Mouse (Mus musculus): ENCODE measurements around the gene Ccdc92.

The Ccdc92 gene

DNA sequence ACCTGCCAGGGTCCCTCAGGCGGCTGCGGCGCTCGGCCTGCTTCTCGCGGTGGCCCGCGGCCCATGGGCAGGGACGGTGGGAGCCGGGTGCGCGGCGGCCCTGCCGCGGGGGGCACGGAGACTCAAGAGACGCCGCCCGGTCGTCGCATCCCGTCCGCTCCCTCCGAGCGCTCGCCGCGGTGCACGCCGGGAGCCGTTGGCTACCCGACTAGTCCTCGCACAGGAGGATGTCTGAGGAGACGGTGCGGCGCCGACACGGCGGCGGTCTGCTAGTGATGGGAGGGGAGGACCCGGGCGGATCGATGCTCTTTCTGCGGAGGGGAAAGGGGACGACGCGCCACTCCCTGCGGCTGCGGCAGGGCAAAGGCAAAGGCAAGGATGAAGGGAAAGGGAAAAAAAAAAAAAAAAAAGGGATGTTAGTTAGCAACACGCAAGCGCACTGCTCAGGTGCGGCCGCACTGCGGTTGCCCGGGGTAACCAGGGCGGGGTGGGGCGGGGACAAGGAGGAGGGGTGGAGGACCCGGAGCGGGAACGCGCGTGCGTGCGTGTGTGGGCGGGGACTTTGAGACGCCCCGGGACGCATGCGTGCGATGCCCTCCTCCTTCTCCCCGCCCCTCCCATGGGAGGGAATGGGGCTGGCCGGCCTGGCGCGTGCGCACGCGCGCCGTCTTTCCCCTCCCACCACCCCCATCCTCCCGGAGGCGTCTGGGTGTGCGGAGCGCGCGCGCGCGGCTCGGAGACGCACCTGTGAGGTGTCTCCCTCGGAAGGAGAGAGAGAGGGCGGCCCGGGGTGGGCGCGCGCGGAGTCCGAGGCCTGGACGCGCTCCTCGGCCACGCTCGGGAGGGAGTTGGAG is at the start of gene Ccdc92, which contains the start of gene Zfp664:
TSS of gene Ccdc92 (minus strand) at position 412 of the 854 bp plus-strand sequence.
TSS of gene Zfp664 (plus strand) at position 679 of the 854 bp plus-strand sequence.
- DNase-seq (ENCODE audit: low spot score in 2 of 2) = peak; percentile 92 to 97

GRCm38 (mm10) chr5:124908860-124909259 is 46.6 kb upstream of the Ccdc92 start:
- peak; percentile 72 to 88 for DNase-seq (ENCODE audit: low spot score in 2 of 2)

DNA sequence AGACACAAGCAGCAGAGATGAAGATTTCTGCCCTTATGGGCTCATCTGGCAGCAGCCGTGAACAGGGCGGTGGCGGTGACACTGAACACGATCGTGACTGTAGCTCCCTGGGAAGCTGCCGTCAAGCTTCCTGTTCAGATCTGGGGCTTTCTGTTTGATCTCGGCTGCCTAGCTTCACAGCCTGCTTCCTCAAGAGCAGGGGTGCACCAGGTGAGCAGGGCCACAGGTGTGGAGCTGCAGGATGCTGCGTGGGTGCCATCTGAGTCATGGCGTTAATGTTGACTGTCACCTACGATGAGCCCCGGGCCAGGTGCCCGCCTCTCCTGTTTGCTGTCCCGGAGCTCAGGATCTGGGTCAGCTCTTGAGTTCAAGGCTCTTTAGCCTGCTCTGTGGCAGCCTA is 44.7 kb upstream of the Ccdc92 start:
- DNase-seq (ENCODE audit: low spot score in 2 of 2) = no peak

- no peak for DNase-seq (ENCODE audit: low spot score in 2 of 2)
These were observed 41.6 kb upstream of the Ccdc92 start for GRCm38 (mm10) chr5:124903852-124904251.

DNA sequence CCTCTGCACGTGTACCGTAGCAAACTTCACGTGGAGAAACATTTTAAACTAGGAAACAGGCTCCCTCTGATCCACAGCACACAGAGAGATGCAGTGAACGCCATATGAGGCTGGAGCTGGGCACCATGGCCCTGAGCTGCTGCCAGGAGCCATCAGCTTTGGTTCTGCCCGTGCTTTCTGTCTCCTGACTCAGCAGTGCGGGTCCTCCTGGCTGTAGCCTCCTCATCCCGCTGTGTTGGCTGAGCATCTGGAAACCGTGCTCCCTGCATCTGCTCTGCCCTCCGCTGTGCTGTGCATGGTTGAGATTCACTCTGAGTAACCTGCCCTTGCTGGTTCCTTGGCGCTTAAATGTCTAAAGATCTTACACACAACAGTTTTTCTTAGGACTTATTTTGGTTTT is 40.0 kb upstream of the Ccdc92 start:
- DNase-seq (ENCODE audit: low spot score in 2 of 2) = peak in 1 of 2 experiments; percentile 58

DNA sequence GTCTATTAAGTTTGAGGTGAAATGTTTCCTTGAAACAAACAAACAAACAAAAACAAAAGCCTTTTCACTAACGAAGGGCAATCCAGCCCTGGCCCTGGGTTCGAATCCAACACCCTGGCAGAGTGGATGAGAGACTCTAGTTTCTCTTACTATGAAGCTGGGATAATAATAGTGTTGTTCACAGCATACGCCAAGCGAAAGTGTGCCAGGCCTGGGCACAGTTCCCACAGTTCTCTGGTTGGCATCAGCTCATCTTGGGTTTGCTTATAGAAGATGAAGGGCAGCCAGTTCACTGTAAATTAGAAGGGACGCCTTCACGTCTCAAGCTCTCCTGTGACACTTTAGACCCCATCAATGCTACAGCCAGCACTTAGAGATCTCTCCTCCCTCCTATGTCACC is 39.5 kb upstream of the Ccdc92 start:
- peak; percentile 44 to 78 for DNase-seq (ENCODE audit: low spot score in 2 of 2)

GRCm38 (mm10) chr5:124900738-124901490 is 38.7 kb upstream of the Ccdc92 start:
- no peak for DNase-seq (ENCODE audit: low spot score in 2 of 2)

- DNase-seq (ENCODE audit: low spot score in 2 of 2) = peak; percentile 88 to 93
These were observed 37.9 kb upstream of the Ccdc92 start for GRCm38 (mm10) chr5:124899945-124900631.

- no peak for DNase-seq (ENCODE audit: low spot score in 2 of 2)
These were observed 33.9 kb upstream of the Ccdc92 start for GRCm38 (mm10) chr5:124896135-124896534.

- DNase-seq (ENCODE audit: low spot score in 2 of 2) = no peak
These were observed 29.7 kb upstream of the Ccdc92 start for GRCm38 (mm10) chr5:124891921-124892370.

DNA sequence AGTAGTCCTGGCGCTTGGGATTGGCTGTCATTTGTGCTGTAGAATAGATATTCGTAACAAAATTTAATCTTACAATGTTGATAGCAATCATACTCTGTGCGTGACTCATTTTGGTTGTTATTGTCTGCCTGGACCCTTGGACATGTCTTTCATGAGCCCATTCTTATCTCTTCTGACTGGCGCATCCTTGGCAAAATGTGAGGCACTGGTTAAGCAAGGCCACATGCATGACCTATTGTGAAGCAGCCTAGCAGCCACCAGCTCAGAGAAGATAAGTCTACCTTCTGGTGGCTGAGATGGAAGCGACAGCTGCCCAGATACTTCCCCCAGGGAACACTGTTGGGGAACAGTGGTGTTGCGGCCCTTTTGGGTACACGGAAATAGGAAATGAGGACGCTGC is 26.4 kb upstream of the Ccdc92 start:
- no peak for DNase-seq (ENCODE audit: low spot score in 2 of 2)

DNA sequence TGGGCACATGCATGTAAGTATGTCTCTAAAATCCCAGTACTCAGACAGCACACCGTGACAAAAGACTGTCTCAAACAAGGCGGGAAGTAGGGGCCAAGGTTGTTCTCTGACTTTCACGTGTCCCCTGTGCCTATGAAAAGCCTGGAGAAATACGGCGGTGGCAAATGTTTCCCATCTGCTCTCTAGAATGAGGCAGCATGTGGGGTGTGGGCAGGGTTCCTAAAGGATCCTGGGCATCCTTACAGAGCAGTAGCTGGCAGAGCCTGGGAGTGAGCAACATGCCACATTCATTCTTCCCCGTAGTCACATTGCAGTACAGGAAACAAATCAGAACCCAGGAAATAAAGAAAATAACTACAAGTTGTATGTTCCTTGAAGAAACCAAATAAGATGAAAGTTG is 21.7 kb upstream of the Ccdc92 start:
- no peak for DNase-seq (ENCODE audit: low spot score in 2 of 2)

DNA sequence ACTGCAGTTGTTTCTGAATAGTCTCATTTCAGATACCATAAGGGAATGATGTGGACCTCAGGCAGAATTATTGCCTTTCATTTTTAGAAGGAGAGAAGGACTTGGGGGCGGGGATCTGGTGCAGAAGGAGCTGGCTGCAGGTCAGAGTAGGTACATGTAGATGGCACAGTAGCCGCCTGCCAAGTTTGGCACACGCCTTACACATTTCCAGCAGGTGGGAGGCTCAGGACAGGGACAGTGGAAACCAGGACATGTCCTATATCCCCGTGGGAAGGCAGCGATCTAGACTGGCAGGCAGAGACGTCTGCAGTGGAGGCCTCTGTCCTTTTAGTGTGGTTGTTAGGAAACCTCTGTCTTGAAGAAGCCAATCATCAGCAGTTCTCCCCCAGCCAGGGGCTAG is 17.6 kb upstream of the Ccdc92 start:
- DNase-seq (ENCODE audit: low spot score in 2 of 2) = no peak

DNA sequence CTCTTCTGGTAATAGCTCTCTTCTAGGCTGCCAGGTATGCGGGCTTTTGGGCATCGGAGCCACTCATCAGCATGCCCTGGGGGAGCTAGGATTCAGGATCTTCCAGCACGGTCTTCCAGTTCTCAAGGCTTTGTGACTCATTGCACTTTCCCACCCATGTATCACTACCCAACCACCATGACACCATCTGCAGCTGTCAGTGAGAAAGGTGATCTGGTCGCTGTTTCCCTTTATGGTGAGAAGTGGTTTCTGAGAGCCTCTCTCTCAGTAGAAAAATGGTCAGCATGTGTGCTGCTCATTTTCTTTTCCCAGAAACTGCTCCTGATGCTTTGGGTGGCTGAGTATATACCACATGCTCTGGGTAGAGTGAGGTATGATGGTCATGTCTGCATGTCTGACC is 17.0 kb upstream of the Ccdc92 start:
- no peak for DNase-seq (ENCODE audit: low spot score in 2 of 2)

DNA sequence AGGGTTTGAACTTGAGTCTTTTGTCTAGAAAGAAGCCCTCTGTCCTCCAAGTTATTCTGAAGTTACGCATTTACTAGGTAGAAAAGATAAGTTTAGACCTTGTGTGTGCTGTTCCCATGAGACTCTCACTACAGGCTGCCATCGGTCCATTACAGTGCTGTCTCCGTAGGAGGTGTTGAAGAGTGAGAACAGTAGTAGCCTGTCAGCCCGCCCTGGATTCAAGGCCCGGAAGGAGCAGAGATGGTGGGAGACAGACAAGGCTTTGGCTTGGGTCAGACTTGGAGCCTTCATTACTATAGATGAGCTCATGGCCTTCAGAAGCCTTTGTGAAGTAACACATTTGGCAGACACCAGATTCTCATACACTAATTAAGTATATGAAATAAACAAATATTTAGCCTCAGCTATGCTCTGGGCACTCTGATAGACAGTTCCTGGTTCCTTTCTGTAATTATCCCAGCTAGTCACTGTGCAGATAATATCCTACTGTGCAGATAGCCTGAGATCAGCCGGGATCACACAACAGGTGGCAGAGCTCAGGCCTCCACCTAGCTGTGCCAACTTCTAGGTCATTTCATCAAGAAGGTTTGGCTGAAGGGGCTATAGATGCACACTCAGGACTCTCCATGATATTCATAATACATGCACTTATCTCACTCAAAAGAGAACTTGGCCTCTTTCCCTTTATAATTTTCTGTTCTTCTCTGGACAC is 11.8 kb upstream of the Ccdc92 start:
- DNase-seq (ENCODE audit: low spot score in 2 of 2) = no peak

- DNase-seq (ENCODE audit: low spot score in 2 of 2) = no peak
These were observed 10.9 kb upstream of the Ccdc92 start for GRCm38 (mm10) chr5:124873096-124873495.

DNA sequence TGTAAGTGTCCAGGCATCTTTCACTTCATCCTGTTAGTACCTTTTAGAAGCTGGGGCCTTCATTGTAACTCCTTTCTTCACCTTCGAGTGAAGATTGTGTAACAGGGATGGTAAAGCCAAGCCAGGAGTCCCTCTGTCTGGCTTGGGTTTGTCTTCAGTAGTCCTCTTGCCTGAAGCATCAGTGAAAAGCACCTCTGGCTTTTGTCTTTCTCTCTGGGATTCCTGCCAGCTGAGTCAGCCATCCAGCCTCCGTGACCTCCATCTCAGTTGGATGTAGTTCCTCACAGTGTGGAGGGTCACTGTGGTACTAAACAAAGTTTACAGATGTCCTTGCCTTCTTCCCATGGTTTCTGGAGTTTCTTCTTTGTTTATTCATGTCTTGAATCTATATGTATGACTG is 9.8 kb upstream of the Ccdc92 start:
- DNase-seq (ENCODE audit: low spot score in 2 of 2) = no peak

DNA sequence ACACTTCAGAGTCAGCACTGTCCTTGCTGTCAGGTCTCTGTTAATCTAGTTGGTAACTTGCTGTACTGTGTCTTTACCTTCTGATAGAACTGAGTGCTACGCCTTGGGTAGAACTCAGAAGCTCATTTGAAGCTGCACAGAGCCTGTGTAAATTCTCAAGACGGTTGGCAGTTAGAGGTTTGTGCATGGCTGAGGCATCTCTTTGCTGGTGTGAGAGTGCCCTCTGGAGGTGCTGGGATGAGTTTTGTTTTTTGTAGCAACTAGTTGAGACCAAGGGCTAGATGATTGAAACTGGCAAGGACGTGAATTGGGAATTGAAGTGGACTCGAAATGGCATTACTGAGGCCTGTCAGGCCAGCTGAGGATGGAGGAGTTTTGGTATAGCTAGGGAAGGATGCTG is 6.8 kb upstream of the Ccdc92 start:
- DNase-seq (ENCODE audit: low spot score in 2 of 2) = peak; percentile 32 to 67

- peak; percentile 26 to 60 for DNase-seq (ENCODE audit: low spot score in 2 of 2)
These were observed 882 bp upstream of the Ccdc92 start for GRCm38 (mm10) chr5:124862871-124863741.

DNA sequence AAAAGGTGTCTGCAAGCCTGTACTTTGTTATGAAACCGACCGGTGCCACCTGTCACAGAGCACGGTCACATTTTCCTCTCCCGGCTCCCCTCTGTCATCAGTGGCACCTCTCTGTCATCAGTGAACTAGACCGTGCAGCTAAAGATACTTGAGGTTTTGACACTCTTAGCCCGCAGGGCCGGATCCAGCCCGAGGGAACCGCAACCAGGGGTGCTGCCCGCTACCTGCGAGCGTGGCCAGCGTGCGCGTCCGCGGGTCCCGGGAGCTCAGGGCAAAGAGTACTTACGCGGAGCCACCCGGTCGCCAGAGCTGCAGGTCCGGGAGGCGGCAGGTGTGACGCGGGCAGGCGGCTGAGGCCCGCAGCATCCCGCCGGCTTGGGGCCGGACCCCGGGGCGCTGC is 761 bp downstream of the Ccdc92 start:
- DNase-seq (ENCODE audit: low spot score in 2 of 2) = no peak

All from cerebellum, postnatal 4 days (tissue).